Mouse (Mus musculus): ENCODE data around the gene Ice1.

Gene Ice1

GRCm38 (mm10) chr13:70641381-70641780, 3.9 kb upstream of the Ice1 start:
- in situ Hi-C loops (cut with MboI; ENCODE audit: unreplicated experiment in 2 of 2): loop anchor here (5.0 to 10.0 kb wide), 3 partner anchors 193 to 361 kb away; partner anchors contain the start of gene Adamts16 (in 1 of the 2)

- in situ Hi-C loops (cut with MboI; ENCODE audit: unreplicated experiment in 2 of 2): loop anchor here (5.0 to 10.0 kb wide), 4 partner anchors 195 to 825 kb away; partner anchors contain the start of gene Adamts16 (in 1 of the 2)
Measured at GRCm38 (mm10) chr13:70639639-70640038, 2.2 kb upstream of the Ice1 start.

- in situ Hi-C loops (cut with MboI; ENCODE audit: unreplicated experiment in 2 of 2): loop anchor here in 1 of 2 experiments (10.0 kb wide), 1 partner anchor 823 kb away; no protein-coding TSS in a partner anchor
Measured at GRCm38 (mm10) chr13:70637662-70638291, 343 bp upstream of the Ice1 start.

GRCm38 (mm10) chr13:70636706-70637105, 728 bp downstream of the Ice1 start:
- in situ Hi-C loops (cut with MboI; ENCODE audit: unreplicated experiment in 2 of 2): loop anchor here in 1 of 2 experiments (10.0 kb wide), 1 partner anchor 822 kb away; no protein-coding TSS in a partner anchor

GRCm38 (mm10) chr13:70635591-70635990, 1.8 kb downstream of the Ice1 start:
- in situ Hi-C loops (cut with MboI; ENCODE audit: unreplicated experiment in 2 of 2): loop anchor here in 1 of 2 experiments (10.0 kb wide), 1 partner anchor 821 kb away; no protein-coding TSS in a partner anchor

GRCm38 (mm10) chr13:70626416-70626815, 11.0 kb downstream of the Ice1 start:
- in situ Hi-C loops (cut with MboI; ENCODE audit: unreplicated experiment in 2 of 2): no loop called here

GRCm38 (mm10) chr13:70625665-70626064, 11.8 kb downstream of the Ice1 start:
- in situ Hi-C loops (cut with MboI; ENCODE audit: unreplicated experiment in 2 of 2): no loop called here

- in situ Hi-C loops (cut with MboI; ENCODE audit: unreplicated experiment in 2 of 2): no loop called here
Measured at GRCm38 (mm10) chr13:70624445-70624844, 13.0 kb downstream of the Ice1 start.

- in situ Hi-C loops (cut with MboI; ENCODE audit: unreplicated experiment in 2 of 2): no loop called here
Measured at GRCm38 (mm10) chr13:70622461-70623057, 14.9 kb downstream of the Ice1 start.

GRCm38 (mm10) chr13:70621509-70621908, 15.9 kb downstream of the Ice1 start:
- in situ Hi-C loops (cut with MboI; ENCODE audit: unreplicated experiment in 2 of 2): no loop called here

- in situ Hi-C loops (cut with MboI; ENCODE audit: unreplicated experiment in 2 of 2): loop anchor here (10.0 kb wide), 1 partner anchor 392 kb away; no protein-coding TSS in a partner anchor
Measured at GRCm38 (mm10) chr13:70612837-70613236, 24.6 kb downstream of the Ice1 start.

GRCm38 (mm10) chr13:70610431-70611420, 26.7 kb downstream of the Ice1 start:
- in situ Hi-C loops (cut with MboI; ENCODE audit: unreplicated experiment in 2 of 2): loop anchor here (10.0 kb wide), 1 partner anchor 394 kb away; no protein-coding TSS in a partner anchor

GRCm38 (mm10) chr13:70609632-70610031, 27.8 kb downstream of the Ice1 start:
- in situ Hi-C loops (cut with MboI; ENCODE audit: unreplicated experiment in 2 of 2): loop anchor here (10.0 kb wide), 1 partner anchor 395 kb away; no protein-coding TSS in a partner anchor

GRCm38 (mm10) chr13:70605366-70605765, 32.1 kb downstream of the Ice1 start:
- in situ Hi-C loops (cut with MboI; ENCODE audit: unreplicated experiment in 2 of 2): no loop called here

GRCm38 (mm10) chr13:70604723-70605122, 32.7 kb downstream of the Ice1 start:
- in situ Hi-C loops (cut with MboI; ENCODE audit: unreplicated experiment in 2 of 2): no loop called here

GRCm38 (mm10) chr13:70601566-70601965, 35.9 kb downstream of the Ice1 start:
- in situ Hi-C loops (cut with MboI; ENCODE audit: unreplicated experiment in 2 of 2): no loop called here

- in situ Hi-C loops (cut with MboI; ENCODE audit: unreplicated experiment in 2 of 2): loop anchor here (25.0 kb wide), 2 partner anchors 613 to 1038 kb away; no protein-coding TSS in a partner anchor
Measured at GRCm38 (mm10) chr13:70599964-70600619, 37.3 kb downstream of the Ice1 start.

GRCm38 (mm10) chr13:70598941-70599340, 38.5 kb downstream of the Ice1 start:
- in situ Hi-C loops (cut with MboI; ENCODE audit: unreplicated experiment in 2 of 2): loop anchor here (25.0 kb wide), 2 partner anchors 612 to 1037 kb away; no protein-coding TSS in a partner anchor

- in situ Hi-C loops (cut with MboI; ENCODE audit: unreplicated experiment in 2 of 2): loop anchor here (25.0 kb wide), 2 partner anchors 610 to 1035 kb away; no protein-coding TSS in a partner anchor
Measured at GRCm38 (mm10) chr13:70596901-70597300, 40.5 kb downstream of the Ice1 start.
